Mouse (Mus musculus) myocyte (in vitro differentiated cells): Measurements from ENCODE around the gene Rhoq. TPM values are rescaled to one million over a fixed set of nuclear protein-coding genes. Genes with fewer than 3 reads are reported as not detected.

Source experiments
- H3K27me3 ChIP-seq: one replicate; pipeline ENCODE4 v1.6.1; 2011; ENCODE audit not compliant: control insufficient read depth, insufficient read depth, insufficient read length
- H3K36me3 ChIP-seq: one replicate; pipeline ENCODE4 v1.6.1; 2011; ENCODE audit not compliant: control insufficient read depth, insufficient read depth
- H3K4me2 ChIP-seq: one replicate; pipeline ENCODE4 v1.6.1; 2011; ENCODE audit warnings: low read depth, control low read depth
- H3K4me3 ChIP-seq: one replicate; pipeline ENCODE4 v1.5.1; 2011; ENCODE audit warnings: mild to moderate bottlenecking, control low read depth, moderate library complexity
- H3K79me2 ChIP-seq: one replicate; pipeline ENCODE4 v1.6.1; 2011; ENCODE audit not compliant: control insufficient read depth, insufficient read depth
- H3ac ChIP-seq: one replicate; pipeline ENCODE4 v1.6.1; 2011; ENCODE audit not compliant: control insufficient read depth, insufficient read length
- CEBPB ChIP-seq: IDR thresholded peaks from 2 replicates; pipeline ENCODE4 v1.6.1; 2011; ENCODE audit warnings: mild to moderate bottlenecking, moderate library complexity; ENCODE audit not compliant: poor library complexity, insufficient read depth, severe bottlenecking
- E2F4 ChIP-seq: IDR thresholded peaks from one replicate; pipeline ENCODE4 v1.6.1; 2011; ENCODE audit warnings: mild to moderate bottlenecking, control low read depth, moderate library complexity; ENCODE audit not compliant: insufficient read depth
- MAX ChIP-seq: IDR thresholded peaks from one replicate; pipeline ENCODE4 v1.6.1; 2011; ENCODE audit warnings: low read depth, mild to moderate bottlenecking, control low read depth
- MYOD1 ChIP-seq, 3 experiments: IDR thresholded peaks; one replicate each; pipeline ENCODE4 v1.6.1; 2011; ENCODE audit warnings: control low read depth in 2 of 3, low read depth in 2 of 3, mild to moderate bottlenecking in 2 of 3, moderate library complexity in 1 of 3; ENCODE audit not compliant: insufficient read length in 2 of 3, control insufficient read depth in 1 of 3
- MYOG ChIP-seq, 3 experiments: IDR thresholded peaks; one replicate each; pipeline ENCODE4 v1.6.1; 2011; ENCODE audit warnings: control low read depth in 2 of 3, low read depth in 2 of 3, mild to moderate bottlenecking in 2 of 3; ENCODE audit not compliant: insufficient read length in 2 of 3, control insufficient read depth in 1 of 3, insufficient read depth in 1 of 3
- POLR2A ChIP-seq: IDR thresholded peaks from one replicate; pipeline ENCODE4 v1.6.1; 2011; ENCODE audit warnings: low read depth, mild to moderate bottlenecking, control low read depth, moderate library complexity; ENCODE audit not compliant: insufficient read length
- POLR2AphosphoS2 ChIP-seq: IDR thresholded peaks from one replicate; pipeline ENCODE4 v1.6.1; 2011; ENCODE audit warnings: low read depth, control low read depth; ENCODE audit not compliant: insufficient read length
- REST ChIP-seq: IDR thresholded peaks from one replicate; pipeline ENCODE4 v1.6.1; 2011; ENCODE audit warnings: mild to moderate bottlenecking, control low read depth, moderate library complexity; ENCODE audit not compliant: insufficient read depth, insufficient read length
- SRF ChIP-seq: IDR thresholded peaks from one replicate; pipeline ENCODE4 v1.6.1; 2011; ENCODE audit warnings: low read depth; ENCODE audit not compliant: control insufficient read depth, insufficient read length
- TCF12 ChIP-seq: IDR thresholded peaks from one replicate; pipeline ENCODE4 v1.6.1; 2011; ENCODE audit warnings: mild to moderate bottlenecking, control low read depth; ENCODE audit not compliant: poor library complexity, insufficient read depth, severe bottlenecking
- TCF3 ChIP-seq: IDR thresholded peaks from one replicate; pipeline ENCODE4 v1.6.1; 2011; ENCODE audit warnings: low read depth, control low read depth; ENCODE audit not compliant: insufficient read length
- USF1 ChIP-seq: IDR thresholded peaks from one replicate; pipeline ENCODE4 v1.6.1; 2011; ENCODE audit warnings: low read depth, mild to moderate bottlenecking, control low read depth, moderate library complexity
- polyA plus RNA-seq: library from polyadenylated mRNA; unstranded; fragments of >200 nt; fragmentation: generic; extraction: Trizol; gene quantifications from one replicate; pipeline ENCODE4 v1.2.1, GENCODE M21; 2012; ENCODE audit warnings: missing spikeins

Rhoq gene
- polyA plus RNA-seq, 1 experiment = 60.0 TPM

DNA sequence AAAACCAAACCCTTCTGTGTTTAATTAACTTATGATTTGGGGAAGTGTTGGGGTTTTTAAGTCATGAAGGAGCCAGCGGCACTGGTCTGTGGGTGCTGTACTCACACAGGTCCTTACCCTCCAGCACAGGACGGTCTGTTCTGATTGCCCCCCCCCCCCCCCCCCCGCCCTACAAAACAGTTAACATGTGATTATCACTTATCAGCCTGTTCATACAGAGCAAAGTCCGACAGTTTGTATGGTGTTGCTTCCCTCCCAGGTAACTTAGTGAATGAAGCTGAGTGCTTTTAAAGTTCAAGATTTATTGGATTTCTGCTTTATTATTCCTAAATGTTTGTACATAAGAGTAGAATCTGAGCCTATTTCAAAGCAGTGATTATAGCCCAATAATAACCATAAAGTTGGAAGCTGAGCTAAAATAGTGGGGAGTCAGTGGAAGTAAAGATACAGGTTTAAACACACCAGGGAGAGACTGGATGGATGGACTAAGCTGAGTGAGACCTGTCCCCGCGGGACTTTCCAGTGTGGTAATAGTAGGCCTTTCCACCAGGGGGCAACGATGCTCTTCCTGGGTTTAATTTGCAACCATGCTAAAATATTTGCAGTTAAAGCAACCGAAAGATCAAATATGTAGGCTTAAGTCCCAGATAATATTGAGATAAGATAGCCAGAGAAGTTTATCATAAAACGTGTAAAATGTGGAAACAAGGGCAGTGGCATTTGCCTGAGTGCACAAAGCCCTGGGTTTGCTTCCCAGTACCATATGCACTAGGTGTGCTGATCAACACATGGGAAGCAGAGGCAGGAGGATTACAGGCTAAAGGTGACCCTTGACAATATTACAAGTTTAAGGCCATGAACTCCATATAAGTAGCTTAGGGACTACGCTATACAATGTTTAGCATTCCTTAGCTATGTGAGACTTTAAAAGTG is 73.5 kb downstream of the Rhoq start:
- no peak for TF ChIP-seq REST
- TF ChIP-seq USF1 = no peak
- no peak for TF ChIP-seq POLR2AphosphoS2
- TF ChIP-seq MYOD1 (IDR thresholded peaks at IDR 0.05; ENCODE audit: control insufficient read depth in 1 of 3, insufficient read length in 2 of 3, low read depth in 2 of 3) = no peak
- TF ChIP-seq E2F4 = no peak
- TF ChIP-seq CEBPB = no peak
- TF ChIP-seq SRF = no peak
- no peak for TF ChIP-seq TCF12
- Histone ChIP-seq H3ac (no peak overlapping the region), H3K36me3 (peaks cover 14% of the 10 kb centered on the region), H3K4me3 (no peak overlapping the region), H3K4me2 (no peak overlapping the region), H3K79me2 (no peaks in the 10 kb centered on the region), H3K27me3 (no peaks in the 10 kb centered on the region)

DNA sequence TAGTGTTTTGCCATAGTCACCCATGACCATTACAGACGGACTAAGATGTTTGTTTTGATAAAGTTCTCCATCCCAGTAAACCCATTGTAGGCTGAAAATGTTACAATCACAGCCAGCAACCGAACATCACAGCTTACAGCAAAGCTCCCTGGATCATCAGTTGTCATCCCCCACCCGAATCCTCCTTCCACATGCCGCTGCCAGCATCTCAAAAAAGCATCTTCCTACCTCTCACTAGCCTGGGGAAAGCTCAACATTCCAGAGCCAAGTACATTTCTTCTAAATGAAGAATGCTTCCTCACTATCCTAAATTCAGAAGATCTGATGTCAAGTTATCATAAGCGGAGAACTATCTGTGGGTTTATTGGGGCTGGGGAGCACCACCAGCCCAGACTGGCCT is 75.6 kb downstream of the Rhoq start:
- H3K36me3 ChIP-seq = peaks cover 13% of the 10 kb centered on the region
- no peak overlapping the region for H3ac ChIP-seq
- no peaks in the 10 kb centered on the region for H3K79me2 ChIP-seq
- no peak overlapping the region for H3K4me3 ChIP-seq
- TF ChIP-seq USF1 (no peak), TCF3 (no peak), TCF12 (no peak), CEBPB (no peak), MYOD1 (IDR thresholded peaks at IDR 0.05; ENCODE audit: control insufficient read depth in 1 of 3, insufficient read length in 2 of 3, low read depth in 2 of 3) (no peak), REST (no peak), SRF (no peak), POLR2A (no peak), MYOG (IDR thresholded peaks at IDR 0.05; ENCODE audit: control insufficient read depth in 1 of 3, insufficient read depth in 1 of 3, insufficient read length in 2 of 3, low read depth in 2 of 3) (no peak), E2F4 (no peak), POLR2AphosphoS2 (no peak), MAX (no peak)
- H3K27me3 ChIP-seq = no peaks in the 10 kb centered on the region
- no peak overlapping the region for H3K4me2 ChIP-seq

DNA sequence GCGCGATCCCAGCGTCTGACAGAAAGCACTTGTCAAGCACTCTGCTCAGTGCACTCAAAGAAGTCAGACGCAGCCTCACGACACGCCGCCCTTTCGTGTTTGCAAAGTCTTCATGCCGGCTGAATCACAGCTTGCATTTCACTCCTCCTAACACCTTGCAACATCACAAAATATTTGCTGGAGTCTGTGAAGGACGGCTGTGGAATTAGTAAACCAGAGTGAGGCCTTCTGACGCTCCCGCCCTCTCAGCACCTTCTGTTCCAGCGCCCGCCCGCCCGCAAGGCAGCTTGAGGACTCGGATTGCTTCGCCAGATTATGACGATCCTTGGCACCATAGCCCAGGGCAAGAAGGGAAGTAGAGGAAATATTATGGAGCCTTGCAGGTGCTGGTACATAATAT is 78.9 kb downstream of the Rhoq start:
- Histone ChIP-seq H3K4me2 (no peak overlapping the region), H3K27me3 (no peaks in the 10 kb centered on the region), H3ac (no peak overlapping the region), H3K36me3 (peaks cover 8% of the 10 kb centered on the region), H3K79me2 (no peaks in the 10 kb centered on the region), H3K4me3 (no peak overlapping the region)
- TF ChIP-seq POLR2AphosphoS2 (no peak), TCF3 (no peak), MYOG (IDR thresholded peaks at IDR 0.05; ENCODE audit: control insufficient read depth in 1 of 3, insufficient read depth in 1 of 3, insufficient read length in 2 of 3, low read depth in 2 of 3) (no peak), E2F4 (no peak), SRF (no peak), TCF12 (no peak), MAX (no peak)

DNA sequence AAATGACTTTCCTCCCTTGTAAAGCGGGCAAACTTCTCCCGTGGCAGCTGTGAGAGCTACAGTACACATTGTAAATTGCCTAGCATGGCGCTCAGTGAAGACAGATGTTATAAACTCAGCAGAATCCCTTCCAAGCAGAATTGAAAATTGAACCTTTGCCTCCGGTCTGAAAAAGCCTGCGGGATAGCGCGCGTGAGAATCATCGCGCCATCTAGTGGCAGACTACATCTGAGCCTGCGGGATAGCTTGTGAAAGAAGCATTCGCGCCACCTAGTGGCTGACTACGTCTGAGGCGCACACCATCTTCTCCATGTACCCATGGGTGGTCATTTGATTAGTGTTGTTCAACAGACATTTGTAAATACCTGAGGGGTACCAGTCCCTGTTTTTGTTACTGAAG is 81.5 kb downstream of the Rhoq start:
- Histone ChIP-seq H3K27me3 (no peaks in the 10 kb centered on the region), H3K79me2 (no peaks in the 10 kb centered on the region), H3K36me3 (no peaks in the 10 kb centered on the region), H3K4me3 (no peak overlapping the region), H3K4me2 (peak overlapping the region; percentile 41), H3ac (no peak overlapping the region)
- no peak for TF ChIP-seq REST
- no peak for TF ChIP-seq USF1
- no peak for TF ChIP-seq POLR2A
- no peak for TF ChIP-seq POLR2AphosphoS2
- TF ChIP-seq TCF12 = no peak
- TF ChIP-seq E2F4 = no peak
- no peak for TF ChIP-seq MAX
- no peak for TF ChIP-seq MYOD1 (IDR thresholded peaks at IDR 0.05; ENCODE audit: control insufficient read depth in 1 of 3, insufficient read length in 2 of 3, low read depth in 2 of 3)
- no peak for TF ChIP-seq MYOG (IDR thresholded peaks at IDR 0.05; ENCODE audit: control insufficient read depth in 1 of 3, insufficient read depth in 1 of 3, insufficient read length in 2 of 3, low read depth in 2 of 3)
- no peak for TF ChIP-seq TCF3
- TF ChIP-seq CEBPB = no peak
- TF ChIP-seq SRF = no peak

DNA sequence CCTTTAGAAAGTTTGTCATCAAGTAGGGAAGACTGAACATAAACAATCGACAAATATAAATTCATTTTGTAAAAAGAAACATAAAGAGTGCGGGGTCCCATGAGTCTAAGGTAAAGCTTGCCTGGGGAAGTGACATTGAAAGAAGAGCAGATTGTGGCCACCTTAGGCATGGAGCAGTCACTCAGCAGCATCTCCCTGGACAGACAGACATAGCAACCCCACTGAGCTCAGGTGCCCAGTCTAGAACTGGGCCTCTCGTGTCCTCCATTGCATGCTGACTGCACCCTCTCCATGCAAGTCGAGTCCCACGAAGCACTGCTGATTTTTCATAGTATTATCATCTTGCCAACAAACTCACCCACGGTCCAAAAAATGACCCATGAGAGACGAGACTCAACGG is 81.9 kb downstream of the Rhoq start:
- H3K4me2 ChIP-seq = no peak overlapping the region
- H3K4me3 ChIP-seq = no peak overlapping the region
- no peaks in the 10 kb centered on the region for H3K36me3 ChIP-seq
- H3ac ChIP-seq = no peak overlapping the region
- no peaks in the 10 kb centered on the region for H3K79me2 ChIP-seq
- no peak for TF ChIP-seq E2F4
- H3K27me3 ChIP-seq = no peaks in the 10 kb centered on the region

Other genes with a start within 250 kb of the Rhoq start
- 0.06 TPM for gene Epas1, start 209.4 kb upstream of the Rhoq start, polyA plus RNA-seq
- gene Tmem247, start 45.7 kb upstream of the Rhoq start, polyA plus RNA-seq = not detected
- gene Atp6v1e2, start 15.2 kb upstream of the Rhoq start, polyA plus RNA-seq = not detected
- gene Pigf, start 62.3 kb downstream of the Rhoq start, polyA plus RNA-seq = 14.8 TPM
- gene Cript, start 62.5 kb downstream of the Rhoq start, polyA plus RNA-seq = 49.1 TPM
- gene Socs5, start 144.6 kb downstream of the Rhoq start, polyA plus RNA-seq = 14.0 TPM